8 mouse cellular contexts compared by ENCODE assay signal in the genomic region with DNA sequence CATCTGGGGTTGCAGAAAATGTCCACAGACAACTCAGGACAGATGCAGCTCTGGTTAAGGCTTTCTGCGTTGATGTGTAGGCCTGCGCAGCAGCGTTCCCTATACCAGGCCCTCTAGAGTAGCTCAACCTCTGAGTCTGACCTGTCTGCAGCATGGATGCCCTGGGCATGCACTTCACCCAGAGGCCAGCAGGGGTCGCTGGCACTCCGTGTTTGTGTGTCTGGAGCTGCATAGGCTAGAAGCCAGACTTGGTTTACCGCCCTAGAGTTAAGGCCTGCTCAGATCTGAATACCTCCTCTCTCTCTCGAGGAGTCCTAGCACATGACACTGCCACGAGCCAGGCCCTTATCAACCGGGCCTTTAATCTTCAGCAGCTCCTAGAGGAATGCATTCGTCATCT.
A peak's percentile ranks its signal among the peaks of the same experiment; 100 is the strongest.
DNase-seq lines count a peak whose midpoint lies in the region; ATAC-seq lines count a peak whose summit lies in the region.

No protein-coding gene starts in this region.

- no peaks in the 10 kb centered on the region for H3K9me3 ChIP-seq in hindbrain, embryonic 14.5 days (ENCODE audit: control insufficient read depth, low read length)

- no peaks in the 10 kb centered on the region; the same call in 1 of the 2 replicates for H3K27me3 ChIP-seq in hindbrain, embryonic 14.5 days (ENCODE audit: control insufficient read depth, insufficient read depth, low read length)

- H3K27ac ChIP-seq in hindbrain, embryonic 14.5 days = no peak overlapping the region

- H3K9ac ChIP-seq in hindbrain, embryonic 14.5 days = no peak overlapping the region

- H3K4me3 ChIP-seq in hindbrain, embryonic 14.5 days (replicated peaks; ENCODE audit: low read length) = no peak overlapping the region

- no peaks in the 10 kb centered on the region; the same call in 1 of the 2 replicates for H3K4me1 ChIP-seq in hindbrain, embryonic 14.5 days (replicated peaks; ENCODE audit: control insufficient read depth, insufficient read depth, low read length)

- no peak; the same call in 1 of the 2 replicates for ATAC-seq in hindbrain, embryonic 14.5 days (ENCODE audit: low FRiP score)

- no peaks in the 10 kb centered on the region for H3K36me3 ChIP-seq in hindbrain, embryonic 14.5 days (replicated peaks; ENCODE audit: control insufficient read depth, insufficient read depth)

- 27% methylated on average over 10 of the region's 10 CpGs for WGBS in hindbrain, embryonic 14.5 days

- no peak overlapping the region for H3K4me2 ChIP-seq in hindbrain, embryonic 14.5 days (replicated peaks)

- DNase-seq in R1 (ENCODE audit: low read depth, low spot score) = peak; percentile 77
- DNase-seq in cerebellum, postnatal 25 days = peak; percentile 68 to 80
- DNase-seq in frontal cortex, postnatal 25 days (ENCODE audit: low spot score in 2 of 2) = peak; percentile 76 to 80
- DNase-seq in hindbrain, embryonic 14.5 days (ENCODE audit: low spot score) = peak; percentile 89
- peak; percentile 89 to 93 for DNase-seq in layer of hippocampus, postnatal 25 days (ENCODE audit: extremely low spot score in 1 of 2, low spot score in 1 of 2)
- DNase-seq in lung, postnatal 36 days = peak; percentile 83
- peak; percentile 54 for DNase-seq in retina, postnatal 7 days (ENCODE audit: low read depth, low spot score)
- DNase-seq in urinary bladder, postnatal 10 days (ENCODE audit: low spot score) = peak; percentile 50
